Mouse (Mus musculus) NIH3T3 (cell line): ENCODE results near the gene Nckap5.
A peak's percentile ranks its signal among the peaks of the same experiment; 100 is the strongest.

Experiments used
- DNase-seq: peaks from one replicate; pipeline ENCODE4 v3.0.0-alpha.2; 2012; ENCODE audit warnings: low read depth

Gene Nckap5

DNA sequence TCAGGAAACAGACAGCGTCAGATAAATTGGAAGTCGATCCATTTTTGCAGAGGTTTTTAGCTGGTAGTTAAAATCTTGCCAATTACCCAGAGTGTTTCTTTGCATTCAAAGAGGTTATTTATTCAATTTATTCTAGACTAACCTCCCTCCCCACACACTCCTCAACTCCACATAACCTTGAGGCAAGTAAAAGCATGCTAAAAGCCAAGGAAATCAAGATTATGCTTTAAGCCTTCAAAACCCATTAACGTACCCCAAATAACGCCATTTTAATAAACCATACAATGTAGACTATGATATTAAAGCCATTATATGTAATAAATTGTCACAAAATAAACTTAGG lies 129.7 kb downstream of the Nckap5 start:
- no peak for DNase-seq

DNA sequence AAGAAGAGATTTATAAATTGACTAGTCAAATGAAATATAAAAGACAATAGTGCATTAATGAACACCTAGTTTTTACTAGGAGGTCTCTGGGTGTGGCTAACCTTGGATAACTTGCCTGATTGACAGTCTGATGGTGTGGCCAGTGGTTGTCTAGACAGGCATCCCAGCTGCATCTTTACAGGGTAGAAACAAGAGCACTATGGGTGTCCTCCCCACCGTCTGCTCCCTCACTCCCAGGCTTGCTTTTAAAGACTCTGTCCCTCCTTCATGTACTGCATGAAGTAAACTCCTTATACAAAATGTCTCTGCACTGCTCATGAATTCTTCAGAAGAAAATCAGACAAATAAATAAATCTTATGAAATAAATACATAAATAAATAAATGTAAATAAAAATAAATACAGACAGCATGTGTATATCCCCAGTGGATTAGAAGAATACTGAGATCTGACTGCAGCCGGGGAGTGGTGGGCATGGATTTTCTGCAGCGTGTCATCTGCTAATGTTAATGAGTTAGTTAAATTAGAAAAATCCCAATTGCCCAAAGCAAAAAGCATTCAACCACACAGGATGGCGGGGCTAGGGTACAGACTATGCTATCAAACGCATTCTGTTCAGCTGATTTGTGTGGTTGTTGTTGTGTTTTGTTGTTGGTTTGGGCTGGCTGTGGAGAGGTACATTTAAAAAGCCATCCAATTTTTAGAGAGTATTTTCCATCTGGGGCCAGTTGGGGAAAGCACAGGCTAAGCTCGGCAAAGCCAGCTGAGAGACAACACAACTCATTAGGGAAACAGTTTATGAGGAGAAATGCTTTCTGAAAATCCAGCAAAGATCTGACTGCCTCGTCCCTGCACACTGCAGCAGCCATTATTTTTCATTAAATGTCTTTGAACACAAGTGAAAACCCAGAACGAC lies 130.3 kb downstream of the Nckap5 start:
- no peak for DNase-seq

DNA sequence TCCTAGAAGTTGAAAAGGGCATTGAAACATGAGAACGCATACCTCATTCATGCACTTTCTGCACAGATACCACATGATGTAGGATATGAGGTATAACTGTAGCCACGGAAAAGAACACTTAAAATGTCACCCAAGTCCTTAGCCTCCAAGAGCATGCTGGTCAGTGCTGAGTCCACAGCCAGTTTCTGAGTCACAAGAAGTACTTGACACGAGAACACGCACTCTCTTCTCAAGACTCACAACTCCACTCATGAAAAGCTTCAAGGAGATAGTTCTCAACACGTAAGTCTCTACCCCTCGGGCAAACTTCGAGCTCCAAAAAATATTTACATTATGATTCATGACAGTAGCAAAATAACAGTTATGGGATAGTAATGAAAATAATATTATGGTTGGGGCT lies 137.0 kb downstream of the Nckap5 start:
- DNase-seq: no peak

DNA sequence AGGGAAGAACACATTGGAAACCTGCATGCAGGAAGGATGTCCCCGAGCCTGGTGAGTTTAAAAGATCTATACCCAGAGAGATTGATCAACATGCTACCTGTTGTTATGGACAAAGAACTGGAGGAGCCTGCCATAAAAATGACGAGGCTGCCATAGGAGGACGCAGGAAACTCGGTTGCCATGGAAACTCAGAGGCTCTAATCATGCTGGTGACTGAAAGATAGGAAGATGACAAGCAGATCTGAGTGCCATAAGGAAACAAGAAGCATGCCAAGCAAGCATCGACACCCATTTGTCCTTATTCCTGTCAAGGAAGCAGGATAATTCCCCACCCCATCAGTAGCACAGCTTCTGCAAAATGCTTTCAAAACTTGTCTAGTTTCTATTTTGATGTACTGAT lies 142.0 kb downstream of the Nckap5 start:
- no peak for DNase-seq

DNA sequence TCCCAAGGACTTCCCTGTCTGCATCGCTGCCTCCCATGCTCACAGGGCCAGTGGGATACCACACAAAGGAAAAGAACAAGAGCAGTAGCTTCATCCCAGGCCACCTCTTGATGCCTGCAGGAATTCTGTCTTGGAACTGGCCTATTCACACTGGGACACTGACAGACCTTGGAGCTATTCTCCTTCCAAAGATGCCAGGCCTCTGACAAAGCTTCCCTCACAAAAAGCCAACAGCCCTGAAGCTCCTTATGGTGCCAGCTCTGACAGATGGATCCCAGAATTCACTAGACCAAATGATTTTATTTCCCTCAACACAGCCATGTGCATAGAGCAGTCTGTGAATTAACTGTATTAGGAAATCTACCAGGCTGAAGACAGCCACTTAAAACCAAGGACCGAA lies 143.9 kb downstream of the Nckap5 start:
- DNase-seq: no peak

DNA sequence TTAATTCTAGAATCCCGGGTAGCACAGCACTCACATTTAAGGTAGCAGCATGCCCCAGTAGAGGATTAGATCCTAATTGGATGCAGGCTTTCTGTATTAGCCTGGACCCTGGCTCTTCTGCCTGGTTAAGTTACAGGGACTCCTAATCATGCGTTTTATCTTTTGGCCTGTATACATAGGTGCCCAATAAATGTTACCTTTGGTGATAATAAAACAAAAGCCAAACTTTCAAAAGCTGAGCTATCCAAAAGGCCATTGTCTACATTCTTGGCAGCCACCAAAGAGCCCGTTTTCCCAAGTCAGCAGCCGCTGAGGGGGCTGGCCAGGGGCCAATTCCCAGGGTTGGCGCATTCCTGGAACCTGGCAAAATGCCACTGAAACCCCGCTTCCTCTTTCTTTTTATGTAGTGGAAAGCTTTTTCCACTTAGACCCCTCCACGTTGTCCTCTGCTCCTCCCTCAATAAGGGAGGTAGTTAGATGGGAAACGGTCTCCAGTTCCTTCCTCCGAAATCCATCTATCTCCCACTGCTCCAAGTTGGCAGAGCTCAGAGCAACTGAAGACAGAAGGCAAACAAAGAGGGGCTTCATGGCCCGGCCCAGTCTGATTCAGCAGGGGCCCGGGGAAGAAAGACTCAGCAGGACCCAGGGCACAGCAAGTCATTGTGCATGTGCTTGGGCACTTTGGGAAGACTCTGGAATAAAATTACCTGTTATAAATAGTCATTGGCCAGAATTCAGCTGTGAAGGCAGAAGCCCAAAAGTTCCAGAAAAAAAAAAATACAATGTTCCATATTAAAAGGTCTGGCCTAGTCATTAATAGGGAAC lies 146.8 kb downstream of the Nckap5 start:
- DNase-seq: peak; percentile 17

DNA sequence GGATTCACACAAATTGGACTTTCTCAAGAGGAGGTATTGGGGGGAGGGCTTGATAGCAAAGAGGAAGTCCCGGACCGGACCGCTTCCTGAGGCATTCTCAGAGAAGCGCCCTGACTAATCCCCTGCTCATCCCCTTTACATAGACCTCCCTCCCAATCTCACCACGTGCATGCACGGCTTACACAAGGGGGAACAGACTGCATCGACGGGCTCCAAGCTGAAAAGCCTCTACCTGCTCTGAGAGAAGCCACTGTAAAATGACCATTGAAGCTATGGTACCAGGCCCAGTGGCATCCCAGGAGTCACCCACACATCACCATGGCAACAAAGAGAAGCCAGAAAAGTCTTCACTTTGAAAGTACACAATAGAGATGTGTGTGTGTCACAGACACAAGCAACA lies 148.8 kb downstream of the Nckap5 start:
- DNase-seq: no peak

DNA sequence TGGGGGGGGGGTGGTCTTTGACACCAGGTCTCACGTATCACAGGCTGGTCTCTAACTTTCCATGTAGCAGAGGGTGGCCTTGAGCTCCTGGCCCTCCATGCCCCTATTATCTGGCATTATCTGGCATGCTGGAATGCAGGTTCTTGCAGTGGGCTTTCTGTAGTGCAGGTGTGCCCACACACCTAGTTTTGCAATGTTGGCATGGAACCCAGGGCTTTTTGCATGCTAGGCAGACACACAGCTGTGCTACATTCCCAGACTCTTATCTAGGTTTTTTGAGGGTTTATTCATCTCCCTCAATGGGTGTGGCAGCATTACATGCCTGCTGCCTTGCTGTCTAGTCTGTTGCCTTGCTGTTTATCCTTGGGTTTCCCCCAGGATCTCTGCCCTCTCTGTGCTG lies 151.3 kb downstream of the Nckap5 start:
- DNase-seq: no peak

DNA sequence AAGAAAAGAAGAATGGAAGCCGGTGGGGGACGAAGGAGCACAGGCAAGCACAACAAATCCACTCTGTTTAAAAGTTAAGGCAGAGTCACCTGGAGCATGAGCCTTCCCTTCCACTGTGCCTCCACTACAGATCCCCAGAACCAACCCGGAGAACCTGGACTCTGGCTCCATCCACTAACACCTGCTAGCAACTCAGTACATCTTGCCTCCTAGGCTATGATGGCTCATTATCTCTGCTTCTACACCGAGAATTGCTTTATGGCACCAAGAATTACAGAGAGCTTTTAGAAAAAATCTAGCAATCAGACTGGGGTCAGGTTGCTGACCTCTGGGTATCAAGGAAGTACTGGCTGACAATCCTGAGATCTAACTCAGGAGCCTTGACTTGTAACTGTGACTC lies 153.3 kb downstream of the Nckap5 start:
- DNase-seq: no peak

DNA sequence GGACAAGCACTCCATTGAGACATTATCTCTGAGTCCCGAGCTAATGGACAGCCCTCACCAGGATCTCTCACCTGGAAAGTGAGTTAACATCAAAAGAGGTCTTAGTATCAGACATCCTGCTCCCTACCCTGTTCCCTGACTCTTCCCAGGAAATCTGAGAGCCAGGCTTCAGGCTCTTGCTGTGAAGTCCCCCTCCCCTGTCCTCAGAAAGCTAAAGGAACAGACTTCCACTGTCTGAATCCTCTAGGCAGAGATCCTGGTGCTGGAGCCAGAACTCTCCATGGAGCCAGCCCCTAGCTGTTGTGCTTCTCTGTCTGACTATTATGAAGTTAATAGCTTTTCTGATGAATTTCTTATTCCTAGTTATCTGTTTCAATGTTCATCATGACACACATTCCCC lies 153.8 kb downstream of the Nckap5 start:
- no peak for DNase-seq

DNA sequence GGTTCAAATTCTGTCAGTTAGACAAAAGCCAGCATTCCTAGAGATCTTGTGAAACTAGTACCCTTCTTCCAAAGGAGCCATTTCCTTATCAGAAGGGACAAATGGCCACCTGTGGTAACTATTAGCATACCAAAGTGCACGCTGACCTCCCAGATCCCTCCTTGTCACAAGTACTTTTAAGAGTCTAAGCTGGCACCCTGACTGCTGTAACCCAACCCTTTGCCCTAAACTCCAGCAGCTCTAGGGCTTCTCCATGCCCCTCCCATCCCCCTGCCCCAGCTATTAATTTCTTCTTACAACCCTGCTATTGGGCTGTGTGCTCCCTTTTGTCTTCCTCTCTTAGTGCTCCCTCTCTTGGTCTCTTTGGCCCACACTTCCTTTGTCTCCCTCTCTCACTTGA lies 155.5 kb downstream of the Nckap5 start:
- DNase-seq: no peak

DNA sequence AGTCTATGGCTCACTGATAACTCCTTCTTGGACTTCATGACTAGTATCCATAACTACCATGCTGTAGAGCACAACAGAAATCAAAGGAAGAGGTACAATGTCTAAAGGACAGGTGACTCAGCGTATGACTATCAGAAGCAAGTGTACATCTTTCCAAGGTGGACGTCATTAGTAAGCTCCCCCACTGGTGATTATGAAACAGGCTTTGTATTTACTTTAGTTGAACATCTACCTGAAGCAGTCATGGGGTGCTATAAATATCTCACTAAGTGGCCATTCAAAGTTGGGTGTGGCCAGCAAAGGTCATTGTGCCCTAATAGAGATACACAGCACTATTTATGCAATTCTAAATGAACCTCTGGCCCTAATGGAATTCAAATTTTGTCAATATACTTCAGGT lies 157.4 kb downstream of the Nckap5 start:
- DNase-seq: no peak

DNA sequence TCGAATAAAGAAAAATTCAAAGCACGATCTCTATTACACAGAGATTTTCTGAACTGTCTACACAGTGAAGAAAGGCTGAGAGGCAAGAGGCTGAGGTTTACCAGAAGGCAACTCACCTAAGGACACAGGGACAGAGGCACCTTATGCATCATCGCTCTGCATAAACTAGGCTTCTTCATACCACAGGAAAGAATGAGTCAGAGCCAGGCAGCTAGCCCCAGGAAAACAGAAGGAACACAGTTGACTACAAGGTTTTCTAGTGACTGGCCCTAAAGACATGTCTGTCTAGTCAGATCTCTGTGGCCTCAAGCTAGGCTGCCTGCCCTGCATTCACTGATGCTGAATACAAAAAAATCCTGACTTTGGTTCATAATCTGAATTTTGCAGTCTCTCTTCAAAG lies 160.1 kb downstream of the Nckap5 start:
- DNase-seq: peak; percentile 19

DNA sequence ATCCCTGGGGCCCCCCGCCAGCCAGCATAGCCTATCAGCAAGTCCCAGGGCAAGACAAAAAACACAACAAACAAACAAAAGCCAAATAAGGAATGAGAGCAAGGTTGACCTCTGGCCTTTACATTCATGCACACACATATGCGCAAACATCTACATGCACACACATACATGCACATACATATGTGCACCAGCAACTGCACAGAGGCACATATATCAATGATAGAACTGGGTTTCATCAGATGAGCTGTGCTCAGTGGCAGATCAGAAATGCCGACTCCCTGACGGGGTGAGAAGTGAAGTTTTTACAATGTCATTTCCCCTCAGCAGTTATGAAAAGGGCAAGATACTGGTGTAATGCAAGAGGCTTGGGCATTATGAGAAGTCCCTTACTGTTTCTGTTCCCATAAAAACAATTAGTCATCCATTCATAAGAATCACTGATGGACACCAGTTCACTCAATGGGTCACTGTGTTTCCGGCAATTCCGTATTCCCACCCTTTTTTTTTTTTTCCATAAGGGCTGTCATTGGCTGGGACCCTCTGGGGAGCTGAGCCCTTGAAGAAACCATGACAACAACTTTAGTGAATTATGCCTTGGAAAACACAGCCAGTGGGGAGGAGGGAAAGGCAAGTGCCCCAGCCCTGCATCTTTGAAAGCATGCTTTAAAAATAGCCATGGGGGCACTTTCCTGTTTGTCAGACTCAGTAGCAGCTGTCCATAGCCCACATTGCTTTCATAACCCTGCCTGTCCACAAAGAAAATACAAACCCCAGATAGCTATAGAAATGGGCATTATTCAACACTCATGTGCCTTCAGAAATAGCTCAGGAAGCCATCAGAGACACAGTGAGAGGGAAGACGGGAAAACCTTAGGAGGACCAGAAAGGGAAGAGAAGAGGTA lies 170.2 kb downstream of the Nckap5 start:
- DNase-seq: no peak

DNA sequence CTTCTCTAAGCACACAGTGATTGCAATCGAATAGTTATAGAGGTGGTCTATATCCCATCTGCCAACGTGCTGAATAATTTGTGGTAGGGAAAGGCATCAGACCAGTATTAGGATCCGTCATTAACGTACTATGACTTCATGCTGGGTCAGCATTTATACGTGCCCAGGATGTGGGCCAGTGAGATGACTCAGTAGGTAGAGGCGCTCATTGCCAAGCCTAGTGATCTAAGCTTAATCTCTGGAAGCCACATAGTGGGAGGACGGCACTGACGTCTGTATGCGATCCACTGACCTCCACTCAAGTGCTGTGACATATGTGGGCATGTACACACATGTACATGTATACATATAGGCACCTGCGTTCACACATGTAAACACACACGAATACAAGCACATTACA lies 171.9 kb downstream of the Nckap5 start:
- peak; percentile 11 for DNase-seq

DNA sequence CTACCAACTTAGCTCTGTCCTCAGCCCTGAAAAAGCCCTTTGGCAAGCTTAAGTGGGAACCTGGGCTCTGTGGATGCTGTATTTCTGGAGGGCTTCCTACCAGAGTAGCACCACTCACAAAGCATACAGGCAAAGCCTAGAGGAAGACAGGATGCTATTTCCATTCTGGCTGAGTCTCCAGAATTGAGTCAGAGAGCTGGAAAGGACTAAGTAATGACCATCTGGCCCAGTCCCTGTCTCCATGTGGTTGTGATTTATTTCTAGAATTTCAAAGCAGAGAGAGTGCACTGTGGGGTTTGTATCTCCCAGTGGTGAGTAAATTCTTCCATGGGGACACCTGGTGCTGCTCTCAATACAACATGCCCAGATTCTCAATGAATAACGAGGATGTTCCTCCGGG lies 174.4 kb downstream of the Nckap5 start:
- DNase-seq: peak; percentile 26

DNA sequence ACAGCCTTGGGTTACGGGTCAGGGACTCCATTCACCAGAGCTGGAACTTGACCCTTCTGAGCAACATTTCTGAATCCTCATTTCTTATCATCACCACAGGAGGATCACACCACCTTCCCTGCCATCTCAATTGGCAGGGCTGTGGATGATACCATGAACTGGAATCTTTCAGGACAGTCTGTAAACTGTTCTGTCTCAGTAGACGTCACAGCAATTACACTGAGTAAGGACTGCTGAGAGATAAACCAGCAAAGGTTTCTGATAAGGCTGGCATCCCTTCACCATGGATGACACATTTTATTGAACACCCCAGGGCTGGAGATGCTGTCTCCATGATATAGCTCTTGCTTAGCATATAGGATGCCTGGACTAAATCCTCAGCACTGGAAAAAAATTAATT lies 178.5 kb downstream of the Nckap5 start:
- DNase-seq: no peak

DNA sequence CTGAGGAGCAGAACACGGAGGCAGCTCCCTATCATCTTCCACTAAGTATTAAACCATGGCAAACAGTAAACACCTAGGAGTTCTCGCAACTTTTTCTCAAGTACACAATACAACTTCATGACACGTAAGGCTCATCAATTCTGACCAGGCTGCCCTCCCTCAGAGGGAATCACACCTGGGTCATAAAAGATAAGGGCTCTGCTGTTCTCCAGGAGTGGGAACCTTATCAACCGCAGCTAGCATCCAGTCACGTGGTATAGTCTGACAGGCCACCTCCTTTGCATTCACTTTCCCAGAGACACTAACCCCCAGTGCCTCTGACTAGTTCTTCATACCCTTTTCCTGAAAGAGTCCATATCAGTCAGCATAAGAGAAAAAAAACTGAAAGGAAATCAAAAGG lies 179.8 kb downstream of the Nckap5 start:
- DNase-seq: no peak

DNA sequence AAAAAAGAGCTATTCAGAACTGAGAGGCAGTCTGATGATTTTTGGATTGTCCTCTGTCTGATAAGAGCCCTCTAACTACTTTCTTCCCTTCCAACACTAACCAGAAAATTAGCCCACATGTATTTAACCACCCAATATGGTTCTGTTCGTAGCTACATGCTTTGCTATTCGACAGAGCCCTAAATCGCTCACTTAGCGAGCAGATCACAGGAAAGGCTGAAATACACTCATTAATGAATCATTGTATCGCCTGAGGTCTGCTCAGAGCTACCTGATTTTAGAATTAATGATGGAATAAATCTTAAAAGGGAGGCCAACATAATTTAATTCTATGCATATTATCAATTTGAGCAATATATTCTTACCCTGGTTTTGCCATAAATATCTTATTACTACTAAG lies 187.8 kb downstream of the Nckap5 start:
- DNase-seq: no peak

DNA sequence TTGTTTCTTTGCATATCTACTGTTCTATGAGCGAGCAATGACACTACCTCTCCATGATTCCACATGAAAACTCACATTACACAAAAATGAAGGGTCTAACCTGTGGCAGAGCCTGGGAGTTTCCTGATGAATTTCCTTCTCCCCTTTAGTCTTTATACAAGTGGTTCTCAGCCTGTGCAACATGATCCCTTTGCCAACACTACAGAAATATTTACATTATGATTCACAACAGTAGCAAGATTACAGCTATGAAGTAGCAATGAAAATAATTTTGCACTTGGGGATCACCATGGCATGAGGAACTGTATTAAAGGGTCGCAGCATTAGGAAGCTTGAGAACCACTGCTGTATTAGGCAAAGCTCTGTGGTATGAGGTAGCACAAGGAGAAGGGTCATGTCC lies 191.1 kb downstream of the Nckap5 start:
- DNase-seq: no peak

DNA sequence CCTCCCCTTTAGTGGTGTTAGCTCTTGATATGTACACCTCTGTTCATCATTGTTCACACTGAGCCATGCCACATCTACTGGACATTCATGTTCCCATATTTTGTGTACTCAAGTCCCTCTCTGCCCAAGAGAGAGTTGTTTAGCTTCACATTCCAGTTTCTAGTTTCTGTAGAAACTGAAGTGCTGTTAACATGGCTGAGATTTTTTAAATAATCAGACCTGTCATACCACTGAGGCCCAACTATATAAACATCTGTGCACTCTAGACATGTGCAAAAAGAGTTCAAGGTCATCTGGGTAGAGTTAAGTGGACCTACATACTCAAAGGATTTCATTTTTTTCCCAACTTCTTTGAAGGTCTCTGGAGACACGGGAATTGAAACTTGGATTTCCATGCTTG lies 193.1 kb downstream of the Nckap5 start:
- DNase-seq: no peak

DNA sequence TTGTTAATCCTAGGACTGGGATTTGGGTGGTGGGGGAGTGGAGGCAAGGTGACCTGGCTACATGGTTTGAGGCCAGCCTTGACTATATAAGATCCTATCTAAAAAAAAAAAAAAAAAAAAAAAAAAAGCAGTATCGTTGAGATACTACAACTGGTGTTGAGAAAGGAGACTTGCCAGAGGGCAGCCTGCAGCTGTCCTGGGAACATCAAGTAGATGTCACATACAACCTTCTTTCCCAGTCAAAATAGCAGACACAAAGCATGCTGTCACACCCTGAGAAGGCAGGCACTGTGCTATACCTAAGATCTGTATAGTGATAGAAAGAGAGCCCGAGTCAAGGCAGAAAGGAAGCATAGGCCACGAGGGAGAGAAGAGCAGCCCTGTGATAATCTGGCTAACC lies 204.4 kb downstream of the Nckap5 start:
- DNase-seq: no peak
